ENCODE assay signal across 11 mouse cellular contexts in the genomic region with DNA sequence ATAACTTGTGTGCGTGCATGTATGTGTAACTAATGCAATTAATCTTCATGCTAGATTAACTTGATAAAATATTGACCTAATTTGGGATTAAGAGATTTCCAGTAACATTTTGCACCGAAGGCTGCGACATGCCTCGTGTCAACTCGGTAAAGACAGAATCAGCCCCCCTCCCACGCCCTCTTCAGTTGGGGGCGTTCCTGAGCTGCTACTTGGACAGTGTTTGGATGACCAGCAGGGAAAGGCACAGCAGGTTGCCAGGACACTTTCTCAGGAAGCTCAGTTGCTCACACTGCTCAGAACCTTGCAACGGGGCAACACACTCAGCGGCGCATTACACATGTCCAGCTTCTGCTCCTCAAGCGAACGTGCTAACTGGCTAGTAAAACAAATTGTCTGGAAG.
DNase-seq lines count a peak whose midpoint lies in the region; ATAC-seq lines count a peak whose summit lies in the region.
"Had no signal": no experiment of that assay in that cellular context is flagged by ENCODE, and none has a peak within 500 bp of the region (broad histone marks: within the 10 kb centered on the region; RNA-seq: fewer than 3 reads in every experiment).

No protein-coding gene starts in this region.

- DNase-seq in left cerebral cortex, postnatal 4 days, result peak; percentile 68
- no peak for DNase-seq in left cerebral cortex, adult 9 months (ENCODE audit: low spot score in 2 of 2)
- no peak for DNase-seq in right cerebral cortex, postnatal 10 days (ENCODE audit: low spot score in 2 of 2)
- DNase-seq: cerebellum, adult 9-11 months; right cerebral cortex, postnatal 4 days; thymus, postnatal 4 days had no signal

- no peak overlapping the region for H3K9ac ChIP-seq in hindbrain, embryonic 12.5 days
- no peak overlapping the region for H3K9ac ChIP-seq in midbrain, embryonic 13.5 days (replicated peaks)
- H3K9ac ChIP-seq: limb, embryonic 13.5 days had no signal

- peaks cover 3% of the 10 kb centered on the region; the same call in 1 of the 2 replicates for H3K4me1 ChIP-seq in hindbrain, embryonic 12.5 days
- H3K4me1 ChIP-seq in midbrain, embryonic 13.5 days (replicated peaks), result peaks cover 16% of the 10 kb centered on the region

- no peak overlapping the region for H3K4me3 ChIP-seq in hindbrain, embryonic 12.5 days
- H3K4me3 ChIP-seq in midbrain, embryonic 13.5 days (replicated peaks), result no peak overlapping the region
- H3K4me3 ChIP-seq: limb, embryonic 13.5 days had no signal

- no peak overlapping the region for H3K27ac ChIP-seq in hindbrain, embryonic 12.5 days
- no peak overlapping the region for H3K27ac ChIP-seq in midbrain, embryonic 13.5 days
- H3K27ac ChIP-seq: limb, embryonic 13.5 days had no signal

- H3K4me2 ChIP-seq in hindbrain, embryonic 12.5 days (replicated peaks), result peak overlapping the region; percentile 8; the same call in 1 of the 2 replicates
- H3K4me2 ChIP-seq in midbrain, embryonic 13.5 days (replicated peaks), result 0 out of 2 replicates have a peak overlapping the region, but pooled peaks have one; percentile 21
- H3K4me2 ChIP-seq: limb, embryonic 13.5 days had no signal

- ATAC-seq in hindbrain, embryonic 12.5 days (ENCODE audit: low FRiP score), result peak; percentile 58; the same call in 1 of the 2 replicates
- no peak for ATAC-seq in midbrain, embryonic 13.5 days
- no peak for ATAC-seq in inflammation-experienced regulatory T-cells, adult 6 months
- no peak for ATAC-seq in megakaryocyte, adult 5-6 weeks (ENCODE audit: poor library complexity, severe bottlenecking)

- no peaks in the 10 kb centered on the region for H3K36me3 ChIP-seq in hindbrain, embryonic 12.5 days
- no peaks in the 10 kb centered on the region for H3K36me3 ChIP-seq in midbrain, embryonic 13.5 days
- H3K36me3 ChIP-seq: limb, embryonic 13.5 days had no signal

- no peaks in the 10 kb centered on the region for H3K27me3 ChIP-seq in hindbrain, embryonic 12.5 days
- peaks cover 5% of the 10 kb centered on the region; the same call in 1 of the 2 replicates for H3K27me3 ChIP-seq in midbrain, embryonic 13.5 days
- H3K27me3 ChIP-seq: limb, embryonic 13.5 days had no signal

- intact Hi-C loops in left cerebral cortex, postnatal 4 days (cut with DNase I), result no loop called here

- H3K9me3 ChIP-seq in hindbrain, embryonic 12.5 days (replicated peaks), result no peaks in the 10 kb centered on the region
- H3K9me3 ChIP-seq in midbrain, embryonic 13.5 days, result no peaks in the 10 kb centered on the region
- H3K9me3 ChIP-seq: limb, embryonic 13.5 days had no signal

- WGBS in hindbrain, embryonic 12.5 days, result 17% methylated on average over 12 of the region's 12 CpGs
- WGBS in midbrain, embryonic 13.5 days, result 13% methylated on average over 12 of the region's 12 CpGs
